ENCODE assay signal across 1 mouse cellular context in genomic region chr6:85137217-85138035, GRCm38 (mm10).
TF ChIP-seq lines count a peak whose summit lies in the region.

Spr (minus strand) TSS chr6:85137766.

TF ChIP-seq in CH12.LX, 34 proteins besides CTCF, POLR2A, EP300 and RAD21 (continued from another document):
- TF ChIP-seq TBP (conservative IDR thresholded peaks at IDR 0.05; ENCODE audit: low read depth, low read length) (0 out of 2 replicates have a peak, but pooled peaks have one; percentile 35), POLR2AphosphoS2 (IDR thresholded peaks at IDR 0.05; ENCODE audit: low read depth, low read length) (no peak), E2F4 (IDR thresholded peaks at IDR 0.05; ENCODE audit: insufficient replicate concordance, low read depth, low read length) (no peak), MAFK (IDR thresholded peaks at IDR 0.05; ENCODE audit: insufficient replicate concordance, low read length) (no peak), JUN (IDR thresholded peaks at IDR 0.05; ENCODE audit: insufficient read depth, low read depth, low read length) (no peak), KAT2A (IDR thresholded peaks at IDR 0.05; ENCODE audit: insufficient replicate concordance, low read length) (0 out of 2 replicates have a peak, but pooled peaks have one; percentile 52), ZNF384 (IDR thresholded peaks at IDR 0.05; ENCODE audit: low read depth, low read length) (peak; percentile 70), RCOR1 (conservative IDR thresholded peaks at IDR 0.05; ENCODE audit: low read depth, low read length) (no peak), ELF1 (IDR thresholded peaks at IDR 0.05; ENCODE audit: low read depth, low read length) (peak; percentile 94), PAX5 (IDR thresholded peaks at IDR 0.05; ENCODE audit: low read length) (no peak), MEF2A (IDR thresholded peaks at IDR 0.05; ENCODE audit: borderline replicate concordance, low read depth, low read length) (peak; percentile 59; the same call in 1 of the 2 replicates), USF2 (conservative IDR thresholded peaks at IDR 0.05; ENCODE audit: low read depth, low read length) (no peak), TCF12 (IDR thresholded peaks at IDR 0.05; ENCODE audit: low read depth, low read length) (peak; percentile 58), GABPA (IDR thresholded peaks at IDR 0.05; ENCODE audit: insufficient replicate concordance, low read depth, low read length) (no peak), JUND (conservative IDR thresholded peaks at IDR 0.05; ENCODE audit: low read depth, low read length) (no peak), ZC3H11A (IDR thresholded peaks at IDR 0.05; ENCODE audit: low read depth, low read length) (no peak), BHLHE40 (IDR thresholded peaks at IDR 0.05; ENCODE audit: low read depth, low read length) (0 out of 2 replicates have a peak, but pooled peaks have one; percentile 5), USF1 (IDR thresholded peaks at IDR 0.05; ENCODE audit: low read depth, low read length) (no peak), MYC (IDR thresholded peaks at IDR 0.05; ENCODE audit: low read depth, low read length) (no peak), UBTF (IDR thresholded peaks at IDR 0.05; ENCODE audit: low read depth, low read length) (no peak), ETS1 (conservative IDR thresholded peaks at IDR 0.05; ENCODE audit: low read depth, low read length) (no peak)
TF ChIP-seq in CH12.LX: peak in this region for 18.
